Mouse (Mus musculus): ENCODE measurements around the gene Fcho2. TPM values are rescaled to one million over a fixed set of nuclear protein-coding genes. Genes with fewer than 3 reads are reported as not detected.
A peak's percentile ranks its signal among the peaks of the same experiment; 100 is the strongest.

Gene Fcho2
- polyA plus RNA-seq, 1 experiment from 2014 or later, result 50.0 TPM

DNA sequence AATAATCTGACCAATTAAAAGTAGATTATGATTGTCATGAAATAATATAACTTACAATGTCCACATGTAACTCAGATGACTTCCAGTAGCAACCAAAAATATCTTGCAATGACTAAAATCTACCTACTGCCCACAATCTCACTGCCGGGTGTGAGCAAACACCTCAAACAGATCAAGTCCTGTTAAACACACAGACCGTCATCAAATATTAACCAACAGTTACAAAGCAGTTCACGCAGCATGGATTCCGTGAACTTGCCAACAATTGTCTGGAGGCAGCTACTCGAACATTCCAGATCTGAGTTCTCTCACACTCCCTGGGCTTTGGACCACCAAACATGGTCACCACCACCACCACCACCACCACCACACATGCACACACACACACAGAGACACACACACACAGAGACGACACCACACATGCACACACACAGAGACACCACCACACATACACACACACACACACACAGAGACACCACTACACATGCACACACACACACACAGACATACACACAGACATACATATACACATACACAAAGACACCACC, 99.7 kb downstream of the Fcho2 start:
- Histone ChIP-seq H3K9me3 (ENCODE audit: control insufficient read depth, low read depth, low read length) (no peaks in the 10 kb centered on the region), H3K4me3 (ENCODE audit: low read depth, low read length) (no peak overlapping the region), H3K36me3 (ENCODE audit: control insufficient read depth, insufficient read depth, low read length) (no peaks in the 10 kb centered on the region), H3K4me2 (replicated peaks; ENCODE audit: low read depth, low read length) (no peak overlapping the region), H3K27ac (ENCODE audit: low read length) (peak overlapping the region; percentile 44; the same call in 1 of the 2 replicates), H3K4me1 (ENCODE audit: control insufficient read depth, insufficient read depth, low read length) (no peaks in the 10 kb centered on the region), H3K9ac (replicated peaks; ENCODE audit: low read depth, low read length) (no peak overlapping the region), H3K27me3 (ENCODE audit: control insufficient read depth, insufficient read depth, low read length) (no peaks in the 10 kb centered on the region)
- 64% methylated on average over 6 of the region's 6 CpGs for WGBS
- peak; percentile 70 for ATAC-seq (ENCODE audit: insufficient number of reproducible peaks, insufficient read depth, low FRiP score, low read depth)

DNA sequence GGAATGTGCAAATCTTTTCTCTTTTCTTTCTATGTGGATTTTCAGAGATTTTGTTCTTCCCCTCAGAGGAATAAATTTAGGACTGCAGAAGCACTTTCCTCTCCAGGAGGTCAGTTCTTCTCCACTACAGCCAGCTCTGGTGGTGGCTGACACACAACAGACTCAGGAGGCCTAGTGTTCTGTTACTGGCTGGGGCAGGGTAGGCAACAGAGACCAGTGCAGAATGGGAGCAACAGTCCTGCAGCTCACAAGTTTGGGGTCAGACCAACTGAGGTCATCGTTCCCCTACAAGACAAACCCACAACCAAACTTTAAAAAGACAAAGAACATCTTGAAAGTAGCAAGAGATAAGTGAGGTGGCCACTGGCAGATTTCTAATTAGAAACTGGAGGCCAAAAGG, 104.6 kb downstream of the Fcho2 start:
- Histone ChIP-seq H3K27me3 (ENCODE audit: control insufficient read depth, insufficient read depth, low read length) (no peaks in the 10 kb centered on the region), H3K9ac (replicated peaks; ENCODE audit: low read depth, low read length) (no peak overlapping the region), H3K27ac (ENCODE audit: low read length) (no peak overlapping the region), H3K4me3 (ENCODE audit: low read depth, low read length) (no peak overlapping the region), H3K4me2 (replicated peaks; ENCODE audit: low read depth, low read length) (no peak overlapping the region), H3K36me3 (ENCODE audit: control insufficient read depth, insufficient read depth, low read length) (no peaks in the 10 kb centered on the region), H3K9me3 (ENCODE audit: control insufficient read depth, low read depth, low read length) (no peaks in the 10 kb centered on the region), H3K4me1 (ENCODE audit: control insufficient read depth, insufficient read depth, low read length) (no peaks in the 10 kb centered on the region)
- ATAC-seq (ENCODE audit: insufficient number of reproducible peaks, insufficient read depth, low FRiP score, low read depth), result no peak
- WGBS, result 93% methylated on average over 1 of the region's 1 CpGs

DNA sequence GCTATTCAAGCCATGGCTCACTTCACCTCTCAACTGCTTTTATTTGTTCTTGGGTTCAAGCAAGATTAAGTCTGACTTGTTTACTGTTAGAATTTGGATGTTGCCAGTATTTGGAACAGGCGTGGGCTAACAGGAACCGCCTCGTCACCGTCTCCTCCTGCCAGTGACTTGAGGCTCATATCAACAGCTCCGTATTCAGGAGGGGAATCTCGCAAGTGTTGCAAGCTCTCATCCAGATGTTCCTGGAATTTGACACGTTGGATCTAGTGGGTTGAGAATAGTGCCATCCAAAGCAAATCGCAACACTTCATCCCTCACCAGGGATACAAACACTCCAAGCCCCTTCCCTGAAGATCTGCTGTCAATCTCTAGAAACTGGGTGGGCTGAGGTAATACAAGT, 105.0 kb downstream of the Fcho2 start:
- no peaks in the 10 kb centered on the region for H3K9me3 ChIP-seq (ENCODE audit: control insufficient read depth, low read depth, low read length)
- no peak overlapping the region for H3K4me3 ChIP-seq (ENCODE audit: low read depth, low read length)
- no peak overlapping the region for H3K27ac ChIP-seq (ENCODE audit: low read length)
- H3K4me2 ChIP-seq (replicated peaks; ENCODE audit: low read depth, low read length), result no peak overlapping the region
- no peaks in the 10 kb centered on the region for H3K36me3 ChIP-seq (ENCODE audit: control insufficient read depth, insufficient read depth, low read length)
- no peak overlapping the region for H3K9ac ChIP-seq (replicated peaks; ENCODE audit: low read depth, low read length)
- no peak for ATAC-seq (ENCODE audit: insufficient number of reproducible peaks, insufficient read depth, low FRiP score, low read depth)
- no peaks in the 10 kb centered on the region for H3K4me1 ChIP-seq (ENCODE audit: control insufficient read depth, insufficient read depth, low read length)
- no peaks in the 10 kb centered on the region for H3K27me3 ChIP-seq (ENCODE audit: control insufficient read depth, insufficient read depth, low read length)
- 57% methylated on average over 8 of the region's 8 CpGs for WGBS

DNA sequence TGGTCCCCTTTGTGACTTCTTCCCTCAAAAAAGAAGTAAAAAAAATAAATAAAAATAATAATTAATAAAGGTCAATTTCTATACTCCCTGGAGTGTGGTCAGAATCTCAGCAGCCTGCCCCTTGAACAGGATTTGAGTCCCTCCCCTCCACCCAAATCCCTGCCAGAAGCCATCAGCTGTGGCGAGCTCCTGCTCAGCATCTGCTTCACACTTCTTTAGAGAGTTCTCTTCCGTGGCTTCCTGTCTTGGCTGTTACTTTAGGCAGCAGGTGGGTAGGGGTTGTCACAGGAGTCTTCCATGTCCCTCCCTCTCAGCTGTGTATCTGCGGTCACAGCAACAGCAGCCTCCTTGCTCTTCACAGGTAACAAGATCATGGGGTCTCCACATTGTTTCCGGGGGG, 109.7 kb downstream of the Fcho2 start:
- ATAC-seq (ENCODE audit: insufficient number of reproducible peaks, insufficient read depth, low FRiP score, low read depth), result no peak
- no peak overlapping the region for H3K9ac ChIP-seq (replicated peaks; ENCODE audit: low read depth, low read length)
- H3K27ac ChIP-seq (ENCODE audit: low read length), result no peak overlapping the region
- H3K36me3 ChIP-seq (ENCODE audit: control insufficient read depth, insufficient read depth, low read length), result no peaks in the 10 kb centered on the region
- 71% methylated on average over 4 of the region's 4 CpGs for whole genome bisulfite sequencing
- no peak overlapping the region for H3K4me2 ChIP-seq (replicated peaks; ENCODE audit: low read depth, low read length)
- H3K4me1 ChIP-seq (ENCODE audit: control insufficient read depth, insufficient read depth, low read length), result no peaks in the 10 kb centered on the region
- no peaks in the 10 kb centered on the region for H3K27me3 ChIP-seq (ENCODE audit: control insufficient read depth, insufficient read depth, low read length)
- H3K4me3 ChIP-seq (ENCODE audit: low read depth, low read length), result no peak overlapping the region
- no peaks in the 10 kb centered on the region for H3K9me3 ChIP-seq (ENCODE audit: control insufficient read depth, low read depth, low read length)

DNA sequence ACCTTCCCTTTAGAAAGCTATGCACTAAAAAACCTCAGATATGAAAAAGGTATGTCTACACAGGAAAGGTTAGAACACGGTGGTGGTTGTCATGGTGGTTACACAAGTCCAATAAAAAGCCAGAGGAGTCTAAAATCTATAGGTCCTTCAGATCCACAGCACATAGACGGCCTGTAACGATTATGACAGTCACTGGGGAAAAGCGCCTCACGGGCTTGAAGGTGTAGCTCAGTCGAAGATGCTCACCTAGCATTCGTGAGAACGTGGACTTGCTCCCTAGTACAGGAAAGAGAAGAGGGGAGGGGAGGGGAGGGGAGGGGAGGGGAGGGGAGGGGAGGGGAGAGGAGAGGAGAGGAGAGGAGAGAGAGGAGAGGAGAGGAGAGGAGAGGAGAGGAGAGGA, 111.5 kb downstream of the Fcho2 start:
- Histone ChIP-seq H3K9ac (replicated peaks; ENCODE audit: low read depth, low read length) (no peak overlapping the region), H3K4me3 (ENCODE audit: low read depth, low read length) (no peak overlapping the region), H3K4me1 (ENCODE audit: control insufficient read depth, insufficient read depth, low read length) (peaks cover 10% of the 10 kb centered on the region; the same call in 1 of the 2 replicates), H3K27me3 (ENCODE audit: control insufficient read depth, insufficient read depth, low read length) (no peaks in the 10 kb centered on the region), H3K36me3 (ENCODE audit: control insufficient read depth, insufficient read depth, low read length) (no peaks in the 10 kb centered on the region), H3K27ac (ENCODE audit: low read length) (no peak overlapping the region), H3K4me2 (replicated peaks; ENCODE audit: low read depth, low read length) (no peak overlapping the region), H3K9me3 (ENCODE audit: control insufficient read depth, low read depth, low read length) (no peaks in the 10 kb centered on the region)
- 86% methylated on average over 8 of the region's 8 CpGs for WGBS
- ATAC-seq (ENCODE audit: insufficient number of reproducible peaks, insufficient read depth, low FRiP score, low read depth), result no peak

DNA sequence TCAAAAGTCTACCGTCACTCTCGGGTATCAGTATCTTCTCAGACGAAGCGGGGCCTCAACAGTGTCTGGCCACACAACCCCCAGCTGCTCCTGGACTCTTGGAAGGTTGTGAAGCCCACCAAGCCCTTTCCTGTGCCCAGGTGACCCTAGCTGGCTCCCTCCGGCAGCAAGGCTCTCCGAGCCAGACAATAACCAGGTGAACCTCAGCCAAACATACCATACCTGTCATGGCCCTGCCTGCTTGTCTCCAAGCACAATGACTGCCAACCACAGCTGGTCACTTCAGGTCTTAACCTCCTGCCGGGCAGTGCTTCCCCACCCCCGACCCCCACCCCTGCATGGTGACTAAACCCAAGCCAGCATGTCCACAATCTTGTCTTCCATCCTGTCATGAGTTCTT, 112.9 kb downstream of the Fcho2 start:
- ATAC-seq (ENCODE audit: insufficient number of reproducible peaks, insufficient read depth, low FRiP score, low read depth), result no peak
- Histone ChIP-seq H3K4me1 (ENCODE audit: control insufficient read depth, insufficient read depth, low read length) (peaks cover 10% of the 10 kb centered on the region; the same call in 1 of the 2 replicates), H3K4me2 (replicated peaks; ENCODE audit: low read depth, low read length) (no peak overlapping the region), H3K36me3 (ENCODE audit: control insufficient read depth, insufficient read depth, low read length) (no peaks in the 10 kb centered on the region), H3K4me3 (ENCODE audit: low read depth, low read length) (no peak overlapping the region), H3K9me3 (ENCODE audit: control insufficient read depth, low read depth, low read length) (no peaks in the 10 kb centered on the region), H3K9ac (replicated peaks; ENCODE audit: low read depth, low read length) (no peak overlapping the region), H3K27me3 (ENCODE audit: control insufficient read depth, insufficient read depth, low read length) (no peaks in the 10 kb centered on the region), H3K27ac (ENCODE audit: low read length) (no peak overlapping the region)
- WGBS, result 91% methylated on average over 8 of the region's 8 CpGs

DNA sequence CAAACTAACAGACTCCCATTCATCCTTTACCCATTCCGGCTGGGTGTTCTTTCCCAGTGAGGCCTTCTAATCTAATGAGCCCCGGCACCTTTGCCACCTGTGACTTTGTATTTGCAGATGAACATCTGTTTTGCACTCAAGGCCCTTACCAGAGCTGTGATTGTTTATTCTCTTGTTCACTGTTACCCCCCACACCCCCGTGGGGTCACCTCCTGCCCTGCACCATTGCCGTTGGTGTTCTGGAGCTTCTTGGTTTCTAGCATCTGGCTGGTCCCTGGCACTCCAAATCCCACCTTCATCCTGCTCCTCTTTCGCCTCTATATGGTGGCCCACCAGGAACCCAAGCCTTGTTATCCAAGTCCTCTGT, 114.0 kb downstream of the Fcho2 start:
- Histone ChIP-seq H3K9me3 (ENCODE audit: control insufficient read depth, low read depth, low read length) (no peaks in the 10 kb centered on the region), H3K4me3 (ENCODE audit: low read depth, low read length) (no peak overlapping the region), H3K4me2 (replicated peaks; ENCODE audit: low read depth, low read length) (no peak overlapping the region), H3K27me3 (ENCODE audit: control insufficient read depth, insufficient read depth, low read length) (no peaks in the 10 kb centered on the region), H3K36me3 (ENCODE audit: control insufficient read depth, insufficient read depth, low read length) (no peaks in the 10 kb centered on the region), H3K27ac (ENCODE audit: low read length) (peak overlapping the region; percentile 68), H3K9ac (replicated peaks; ENCODE audit: low read depth, low read length) (no peak overlapping the region), H3K4me1 (ENCODE audit: control insufficient read depth, insufficient read depth, low read length) (peaks cover 10% of the 10 kb centered on the region; the same call in 1 of the 2 replicates)
- 0 out of 2 replicates have a peak, but pooled peaks have one; percentile 11 for ATAC-seq (ENCODE audit: insufficient number of reproducible peaks, insufficient read depth, low FRiP score, low read depth)
- WGBS, result 63% methylated on average over 5 of the region's 5 CpGs

DNA sequence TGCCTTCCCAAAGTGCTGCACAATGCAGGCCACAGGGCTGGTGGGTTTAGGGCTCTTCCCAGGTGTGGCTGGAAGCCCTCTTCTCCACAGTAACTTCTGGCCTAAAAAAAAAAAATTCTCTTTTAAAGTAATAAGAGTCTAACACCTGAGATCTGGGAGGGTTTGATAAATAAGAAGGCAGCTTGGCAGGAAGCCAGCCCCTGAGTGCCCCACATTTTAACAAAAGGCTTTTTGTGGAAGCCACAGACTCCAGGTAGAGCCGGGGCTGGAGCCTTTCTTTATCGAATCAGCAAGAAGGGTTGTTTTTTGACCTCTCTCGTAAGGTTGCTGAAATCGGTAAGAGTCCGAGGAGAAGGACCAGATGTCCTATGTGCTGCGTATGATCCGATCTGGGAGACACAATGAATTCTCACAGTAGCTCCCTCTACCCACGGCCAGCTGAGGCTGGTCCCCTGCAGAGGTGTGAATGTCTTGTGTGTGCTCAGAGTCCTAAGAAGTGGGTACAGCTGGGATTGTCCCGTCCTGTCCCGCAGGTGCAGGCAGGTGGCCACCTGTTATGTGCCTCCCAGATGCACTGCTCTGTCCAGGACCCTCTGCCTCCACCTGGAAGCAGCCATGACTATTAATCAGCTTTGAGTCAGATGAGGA, 114.5 kb downstream of the Fcho2 start:
- Histone ChIP-seq H3K9ac (replicated peaks; ENCODE audit: low read depth, low read length) (no peak overlapping the region), H3K4me1 (ENCODE audit: control insufficient read depth, insufficient read depth, low read length) (peaks cover 10% of the 10 kb centered on the region; the same call in 1 of the 2 replicates), H3K36me3 (ENCODE audit: control insufficient read depth, insufficient read depth, low read length) (no peaks in the 10 kb centered on the region), H3K4me2 (replicated peaks; ENCODE audit: low read depth, low read length) (no peak overlapping the region), H3K27me3 (ENCODE audit: control insufficient read depth, insufficient read depth, low read length) (peaks cover under 1% of the 10 kb centered on the region; the same call in 1 of the 2 replicates), H3K9me3 (ENCODE audit: control insufficient read depth, low read depth, low read length) (no peaks in the 10 kb centered on the region), H3K27ac (ENCODE audit: low read length) (peak overlapping the region; percentile 68), H3K4me3 (ENCODE audit: low read depth, low read length) (no peak overlapping the region)
- ATAC-seq (ENCODE audit: insufficient number of reproducible peaks, insufficient read depth, low FRiP score, low read depth), result 0 out of 2 replicates have a peak, but pooled peaks have one; percentile 38
- WGBS, result 31% methylated on average over 10 of the region's 10 CpGs
